Mouse (Mus musculus) myocyte (in vitro differentiated cells): ENCODE data around the gene Pram1. TPM values are rescaled to one million over a fixed set of nuclear protein-coding genes. Genes with fewer than 3 reads are reported as not detected.
A peak's percentile ranks its signal among the peaks of the same experiment; 100 is the strongest.

Experiments
- H3K27me3 ChIP-seq: one replicate; pipeline ENCODE4 v1.6.1; 2011; ENCODE audit not compliant: control insufficient read depth, insufficient read depth, insufficient read length
- H3K36me3 ChIP-seq: one replicate; pipeline ENCODE4 v1.6.1; 2011; ENCODE audit not compliant: control insufficient read depth, insufficient read depth
- H3K4me2 ChIP-seq: one replicate; pipeline ENCODE4 v1.6.1; 2011; ENCODE audit warnings: low read depth, control low read depth
- H3K4me3 ChIP-seq: one replicate; pipeline ENCODE4 v1.5.1; 2011; ENCODE audit warnings: mild to moderate bottlenecking, control low read depth, moderate library complexity
- H3K79me2 ChIP-seq: one replicate; pipeline ENCODE4 v1.6.1; 2011; ENCODE audit not compliant: control insufficient read depth, insufficient read depth
- H3ac ChIP-seq: one replicate; pipeline ENCODE4 v1.6.1; 2011; ENCODE audit not compliant: control insufficient read depth, insufficient read length
- CEBPB ChIP-seq: IDR thresholded peaks from 2 replicates; pipeline ENCODE4 v1.6.1; 2011; ENCODE audit warnings: mild to moderate bottlenecking, moderate library complexity; ENCODE audit not compliant: poor library complexity, insufficient read depth, severe bottlenecking
- E2F4 ChIP-seq: IDR thresholded peaks from one replicate; pipeline ENCODE4 v1.6.1; 2011; ENCODE audit warnings: mild to moderate bottlenecking, control low read depth, moderate library complexity; ENCODE audit not compliant: insufficient read depth
- MAX ChIP-seq: IDR thresholded peaks from one replicate; pipeline ENCODE4 v1.6.1; 2011; ENCODE audit warnings: low read depth, mild to moderate bottlenecking, control low read depth
- MYOD1 ChIP-seq, 3 experiments: IDR thresholded peaks; one replicate each; pipeline ENCODE4 v1.6.1; 2011; ENCODE audit warnings: control low read depth in 2 of 3, low read depth in 2 of 3, mild to moderate bottlenecking in 2 of 3, moderate library complexity in 1 of 3; ENCODE audit not compliant: insufficient read length in 2 of 3, control insufficient read depth in 1 of 3
- MYOG ChIP-seq, 3 experiments: IDR thresholded peaks; one replicate each; pipeline ENCODE4 v1.6.1; 2011; ENCODE audit warnings: control low read depth in 2 of 3, low read depth in 2 of 3, mild to moderate bottlenecking in 2 of 3; ENCODE audit not compliant: insufficient read length in 2 of 3, control insufficient read depth in 1 of 3, insufficient read depth in 1 of 3
- POLR2A ChIP-seq: IDR thresholded peaks from one replicate; pipeline ENCODE4 v1.6.1; 2011; ENCODE audit warnings: low read depth, mild to moderate bottlenecking, control low read depth, moderate library complexity; ENCODE audit not compliant: insufficient read length
- POLR2AphosphoS2 ChIP-seq: IDR thresholded peaks from one replicate; pipeline ENCODE4 v1.6.1; 2011; ENCODE audit warnings: low read depth, control low read depth; ENCODE audit not compliant: insufficient read length
- REST ChIP-seq: IDR thresholded peaks from one replicate; pipeline ENCODE4 v1.6.1; 2011; ENCODE audit warnings: mild to moderate bottlenecking, control low read depth, moderate library complexity; ENCODE audit not compliant: insufficient read depth, insufficient read length
- SRF ChIP-seq: IDR thresholded peaks from one replicate; pipeline ENCODE4 v1.6.1; 2011; ENCODE audit warnings: low read depth; ENCODE audit not compliant: control insufficient read depth, insufficient read length
- TCF12 ChIP-seq: IDR thresholded peaks from one replicate; pipeline ENCODE4 v1.6.1; 2011; ENCODE audit warnings: mild to moderate bottlenecking, control low read depth; ENCODE audit not compliant: poor library complexity, insufficient read depth, severe bottlenecking
- TCF3 ChIP-seq: IDR thresholded peaks from one replicate; pipeline ENCODE4 v1.6.1; 2011; ENCODE audit warnings: low read depth, control low read depth; ENCODE audit not compliant: insufficient read length
- USF1 ChIP-seq: IDR thresholded peaks from one replicate; pipeline ENCODE4 v1.6.1; 2011; ENCODE audit warnings: low read depth, mild to moderate bottlenecking, control low read depth, moderate library complexity
- polyA plus RNA-seq: library from polyadenylated mRNA; unstranded; fragments of >200 nt; fragmentation: generic; extraction: Trizol; gene quantifications from one replicate; pipeline ENCODE4 v1.2.1, GENCODE M21; 2012; ENCODE audit warnings: missing spikeins

The Pram1 gene
- polyA plus RNA-seq, 1 experiment, result 0.41 TPM

- H3ac ChIP-seq, result no peak overlapping the region
- TF ChIP-seq POLR2A (no peak), MYOG (IDR thresholded peaks at IDR 0.05; ENCODE audit: control insufficient read depth in 1 of 3, insufficient read depth in 1 of 3, insufficient read length in 2 of 3, low read depth in 2 of 3) (no peak), REST (no peak), TCF3 (no peak), MYOD1 (IDR thresholded peaks at IDR 0.05; ENCODE audit: control insufficient read depth in 1 of 3, insufficient read length in 2 of 3, low read depth in 2 of 3) (no peak), E2F4 (no peak), CEBPB (no peak), USF1 (no peak), SRF (no peak), TCF12 (no peak), MAX (no peak)
- no peak overlapping the region for H3K4me2 ChIP-seq
- no peak overlapping the region for H3K4me3 ChIP-seq
- H3K79me2 ChIP-seq, result peaks cover 100% of the 10 kb centered on the region
- no peaks in the 10 kb centered on the region for H3K27me3 ChIP-seq
- peaks cover 18% of the 10 kb centered on the region for H3K36me3 ChIP-seq
Measured at GRCm38 (mm10) chr17:33678771-33679170, 40.9 kb downstream of the Pram1 start.

GRCm38 (mm10) chr17:33681767-33682166, 43.9 kb downstream of the Pram1 start:
- Histone ChIP-seq H3ac (no peak overlapping the region), H3K27me3 (no peaks in the 10 kb centered on the region), H3K79me2 (peaks cover 85% of the 10 kb centered on the region), H3K4me2 (peak overlapping the region; percentile 36), H3K4me3 (no peak overlapping the region), H3K36me3 (peaks cover 6% of the 10 kb centered on the region)
- no peak for TF ChIP-seq REST
- no peak for TF ChIP-seq CEBPB
- TF ChIP-seq E2F4, result no peak
- TF ChIP-seq MYOG (IDR thresholded peaks at IDR 0.05; ENCODE audit: control insufficient read depth in 1 of 3, insufficient read depth in 1 of 3, insufficient read length in 2 of 3, low read depth in 2 of 3), result no peak
- TF ChIP-seq TCF12, result no peak
- no peak for TF ChIP-seq MYOD1 (IDR thresholded peaks at IDR 0.05; ENCODE audit: control insufficient read depth in 1 of 3, insufficient read length in 2 of 3, low read depth in 2 of 3)
- TF ChIP-seq POLR2AphosphoS2, result no peak
- TF ChIP-seq SRF, result no peak
- no peak for TF ChIP-seq MAX
- TF ChIP-seq TCF3, result no peak
- no peak for TF ChIP-seq POLR2A
- TF ChIP-seq USF1, result no peak

- Histone ChIP-seq H3K4me3 (peak overlapping the region; percentile 93), H3K4me2 (peak overlapping the region; percentile 90), H3K36me3 (no peaks in the 10 kb centered on the region), H3K27me3 (no peaks in the 10 kb centered on the region), H3ac (peak overlapping the region; percentile 84), H3K79me2 (peaks cover 56% of the 10 kb centered on the region)
- no peak for TF ChIP-seq TCF3
- TF ChIP-seq USF1, result peak; percentile 74
- TF ChIP-seq MYOG (IDR thresholded peaks at IDR 0.05; ENCODE audit: control insufficient read depth in 1 of 3, insufficient read depth in 1 of 3, insufficient read length in 2 of 3, low read depth in 2 of 3), result no peak
Measured at GRCm38 (mm10) chr17:33684671-33685231, 46.9 kb downstream of the Pram1 start.

- Histone ChIP-seq H3K4me3 (peak overlapping the region; percentile 93), H3K4me2 (peak overlapping the region; percentile 98), H3K36me3 (no peaks in the 10 kb centered on the region), H3ac (peak overlapping the region; percentile 84), H3K27me3 (no peaks in the 10 kb centered on the region), H3K79me2 (peaks cover 51% of the 10 kb centered on the region)
- TF ChIP-seq MAX (no peak), CEBPB (no peak), POLR2AphosphoS2 (peak; percentile 100), TCF12 (no peak), TCF3 (no peak), MYOG (IDR thresholded peaks at IDR 0.05; ENCODE audit: control insufficient read depth in 1 of 3, insufficient read depth in 1 of 3, insufficient read length in 2 of 3, low read depth in 2 of 3) (peak in 1 of 3 experiments; percentile 28), MYOD1 (IDR thresholded peaks at IDR 0.05; ENCODE audit: control insufficient read depth in 1 of 3, insufficient read length in 2 of 3, low read depth in 2 of 3) (peak in 1 of 3 experiments; percentile 30), E2F4 (no peak), USF1 (peak; percentile 96), POLR2A (peak; percentile 93), SRF (peak; percentile 75), REST (no peak)
Measured at GRCm38 (mm10) chr17:33685249-33685653, 47.4 kb downstream of the Pram1 start.

GRCm38 (mm10) chr17:33686760-33687159, 48.9 kb downstream of the Pram1 start, which contains the start of gene Hnrnpm:
Gene Hnrnpm, minus strand, starts transcription at chr17:33686860.
- peak within 1 kb of the TSS; percentile 98 for H3K4me2 ChIP-seq
- H3K4me3 ChIP-seq, result peak within 1 kb of the TSS; percentile 93
- H3K79me2 ChIP-seq, result peaks cover 35% of the 10 kb centered on the region
- no peaks in the 10 kb centered on the region for H3K27me3 ChIP-seq
- H3K36me3 ChIP-seq, result no peaks in the 10 kb centered on the region
- H3ac ChIP-seq, result peak within 1 kb of the TSS; percentile 84
- TF ChIP-seq MYOD1 (IDR thresholded peaks at IDR 0.05; ENCODE audit: control insufficient read depth in 1 of 3, insufficient read length in 2 of 3, low read depth in 2 of 3), result no peak
- TF ChIP-seq MAX, result no peak

Other genes starting within 250 kb of the Pram1 start
- 0.90 TPM for gene Zfp101, start 243.4 kb upstream of the Pram1 start, polyA plus RNA-seq
- gene Actl9, start 205.2 kb upstream of the Pram1 start, polyA plus RNA-seq, result not detected
- gene Adamts10, start 113.9 kb upstream of the Pram1 start, polyA plus RNA-seq, result 4.5 TPM
- not detected for gene Myo1f, start 82.3 kb upstream of the Pram1 start, polyA plus RNA-seq
- gene Zfp414, start 9.0 kb upstream of the Pram1 start, polyA plus RNA-seq, result 21.9 TPM
- 68.2 TPM for gene Hnrnpm, start 48.8 kb downstream of the Pram1 start, polyA plus RNA-seq
- gene March2, start 80.6 kb downstream of the Pram1 start, polyA plus RNA-seq, result 51.5 TPM
- gene Rab11b, start 122.5 kb downstream of the Pram1 start, polyA plus RNA-seq, result 126 TPM
- gene Angptl4, start 143.8 kb downstream of the Pram1 start, polyA plus RNA-seq, result 42.8 TPM
- gene Kank3, start 172.5 kb downstream of the Pram1 start, polyA plus RNA-seq, result 8.3 TPM
- gene Rps28, start 186.5 kb downstream of the Pram1 start, polyA plus RNA-seq, result 6,768 TPM
- gene Ndufa7, start 186.5 kb downstream of the Pram1 start, polyA plus RNA-seq, result 614 TPM
- 83.1 TPM for gene Cd320, start 205.0 kb downstream of the Pram1 start, polyA plus RNA-seq
- gene Gm7029, start 235.8 kb downstream of the Pram1 start, polyA plus RNA-seq, result not detected